Comparison of ENCODE assay signal across 12 mouse cellular contexts in genomic region chr12:13539171-13539570, GRCm38 (mm10).
"Had no signal": no experiment of that assay in that cellular context is flagged by ENCODE, and none has a peak within 500 bp of the region (broad histone marks: within the 10 kb centered on the region; RNA-seq: fewer than 3 reads in every experiment).

No protein-coding gene starts in this region.

- DNase-seq: kidney, adult 18-20 months; kidney, adult 9 months; kidney, postnatal 25 days; left cerebral cortex, postnatal 4 days; liver, postnatal 0 days; lung, embryonic 14.5 days; right cerebral cortex, postnatal 25 days; spleen, adult 18-20 months; thymus, postnatal 25 days had no signal

- ATAC-seq: intestine, embryonic 15.5 days; liver, postnatal 0 days; lung, postnatal 0 days; midbrain, embryonic 15.5 days had no signal
